Mouse (Mus musculus): ENCODE results near the gene Psmd2. TPM values are rescaled to one million over a fixed set of nuclear protein-coding genes. Genes with fewer than 3 reads are reported as not detected.

Gene Psmd2
- 100 to 1,000 TPM; 288 to 322 TPM for total RNA-seq (2021)
- long read RNA-seq, experiment 1, transcript Psmd2-201 (21 exons, 2,961 nt): major isoform, 328 of 398 reads
- long read RNA-seq, experiment 1, partial matches to known transcripts: 57 of 398 reads
- long read RNA-seq, experiment 1, other reads (novel, unspliced or antisense): 13 of 398 reads
- long read RNA-seq, experiment 2, transcript Psmd2-201 (21 exons, 2,961 nt): major isoform, 95 of 109 reads
- long read RNA-seq, experiment 2, partial matches to known transcripts: 13 of 109 reads
- long read RNA-seq, experiment 2, other reads (novel, unspliced or antisense): 1 of 109 reads

DNA sequence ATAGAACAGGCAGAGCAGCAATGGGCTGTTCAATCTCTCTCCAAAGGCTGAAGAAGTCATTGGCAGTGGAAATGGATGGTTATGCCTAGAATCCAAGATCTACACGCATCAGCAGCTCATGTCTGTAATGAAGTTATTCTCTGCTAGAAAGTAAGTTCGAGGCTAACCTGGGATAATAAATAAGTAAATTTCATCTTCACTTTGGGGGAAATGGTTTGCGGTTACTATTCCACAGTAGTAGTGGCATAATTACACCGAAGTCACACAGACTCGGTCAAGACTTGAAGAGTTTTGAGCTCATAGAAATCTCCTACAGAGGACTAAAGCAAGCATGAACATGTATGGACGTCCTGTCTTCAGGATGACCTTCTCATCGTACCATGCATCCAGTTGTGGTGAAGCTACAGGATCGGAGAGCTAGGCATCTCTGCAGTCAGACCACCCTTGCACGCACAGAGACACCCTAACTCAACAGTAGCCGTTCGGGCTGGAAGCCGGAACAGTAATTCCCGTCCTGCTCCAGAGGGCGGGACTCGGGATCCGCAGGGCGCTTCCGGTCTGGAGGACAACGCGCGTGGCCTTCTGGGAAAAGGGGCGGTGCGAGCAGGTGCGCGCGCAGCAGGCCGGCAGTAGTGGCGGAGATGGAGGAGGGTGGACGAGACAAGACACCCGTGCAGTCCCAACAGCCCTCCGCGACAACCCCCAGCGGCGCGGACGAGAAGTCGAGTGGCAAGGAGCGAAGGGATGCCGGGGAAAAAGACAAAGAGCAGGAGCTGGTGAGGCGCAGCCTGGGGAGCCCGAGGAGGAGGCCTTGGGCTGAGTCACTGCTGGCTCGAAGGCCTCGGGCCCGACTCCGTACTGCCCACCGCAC is at the start of gene Psmd2:
Gene Psmd2, plus strand, starts transcription at position 577 of the 871 bp plus-strand sequence.
- peak; percentile 98 to 99 for DNase-seq

GRCm38 (mm10) chr16:20604705-20605104 is 46.7 kb upstream of the Psmd2 start:
- no peak for DNase-seq

GRCm38 (mm10) chr16:20610501-20611356 is 40.7 kb upstream of the Psmd2 start:
- peak; percentile 77 to 78 for DNase-seq

- DNase-seq: peak; percentile 91 to 94
Measured at GRCm38 (mm10) chr16:20611357-20612227, 39.9 kb upstream of the Psmd2 start, which contains the start of the genes Eef1akmt4, Gm49333 and Alg3. Gene Eef1akmt4 (plus strand): TSS chr16:20611593. Gene Gm49333 (plus strand): TSS chr16:20611610. Gene Alg3 (minus strand): TSS chr16:20611735.

DNA sequence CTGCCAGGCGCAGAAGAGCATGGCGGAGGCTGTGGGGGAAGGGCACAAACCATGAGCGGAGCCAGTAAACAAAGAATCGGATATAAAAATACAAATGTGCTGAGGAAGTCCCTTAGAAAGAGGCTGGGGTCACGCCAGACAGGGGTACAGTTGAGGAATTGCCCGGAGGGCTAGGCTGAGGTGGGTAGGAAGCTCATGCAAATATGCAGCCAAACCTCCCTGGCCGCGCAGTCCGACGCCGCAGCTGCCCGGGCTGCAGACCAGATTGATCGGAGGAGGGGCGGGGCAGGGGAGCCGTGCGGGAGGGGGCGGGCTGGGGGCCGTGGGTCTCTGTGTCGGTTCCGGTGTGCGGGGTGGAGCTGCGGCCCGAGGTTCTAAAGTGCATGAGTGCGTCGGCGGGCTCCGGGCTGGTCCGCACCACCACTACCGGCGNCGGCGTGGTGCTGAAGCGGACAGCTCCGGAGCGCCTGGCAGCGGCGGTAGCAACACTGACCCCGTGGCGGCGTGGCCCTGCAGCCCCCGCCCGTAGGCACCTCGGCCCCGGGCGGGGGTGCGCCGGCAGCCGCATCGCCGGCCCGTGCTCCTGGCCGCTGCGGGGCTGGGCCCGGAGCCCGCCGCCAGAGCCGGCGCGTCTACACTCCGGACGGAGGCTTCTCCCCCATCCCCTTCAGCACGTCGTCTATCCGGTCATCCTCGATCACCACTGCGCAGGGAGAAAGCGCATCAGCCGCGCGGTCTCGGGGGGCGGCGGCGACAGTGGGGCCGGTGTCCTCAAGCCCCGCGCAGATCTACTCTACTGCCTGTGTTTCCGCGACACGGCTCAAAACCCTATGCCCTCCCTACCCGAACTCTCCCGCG is 31.7 kb upstream of the Psmd2 start:
- peak; percentile 51 to 64 for DNase-seq

GRCm38 (mm10) chr16:20620399-20620735 is 31.1 kb upstream of the Psmd2 start:
- no peak for DNase-seq

GRCm38 (mm10) chr16:20620751-20621190 is 30.7 kb upstream of the Psmd2 start:
- no peak for DNase-seq

DNA sequence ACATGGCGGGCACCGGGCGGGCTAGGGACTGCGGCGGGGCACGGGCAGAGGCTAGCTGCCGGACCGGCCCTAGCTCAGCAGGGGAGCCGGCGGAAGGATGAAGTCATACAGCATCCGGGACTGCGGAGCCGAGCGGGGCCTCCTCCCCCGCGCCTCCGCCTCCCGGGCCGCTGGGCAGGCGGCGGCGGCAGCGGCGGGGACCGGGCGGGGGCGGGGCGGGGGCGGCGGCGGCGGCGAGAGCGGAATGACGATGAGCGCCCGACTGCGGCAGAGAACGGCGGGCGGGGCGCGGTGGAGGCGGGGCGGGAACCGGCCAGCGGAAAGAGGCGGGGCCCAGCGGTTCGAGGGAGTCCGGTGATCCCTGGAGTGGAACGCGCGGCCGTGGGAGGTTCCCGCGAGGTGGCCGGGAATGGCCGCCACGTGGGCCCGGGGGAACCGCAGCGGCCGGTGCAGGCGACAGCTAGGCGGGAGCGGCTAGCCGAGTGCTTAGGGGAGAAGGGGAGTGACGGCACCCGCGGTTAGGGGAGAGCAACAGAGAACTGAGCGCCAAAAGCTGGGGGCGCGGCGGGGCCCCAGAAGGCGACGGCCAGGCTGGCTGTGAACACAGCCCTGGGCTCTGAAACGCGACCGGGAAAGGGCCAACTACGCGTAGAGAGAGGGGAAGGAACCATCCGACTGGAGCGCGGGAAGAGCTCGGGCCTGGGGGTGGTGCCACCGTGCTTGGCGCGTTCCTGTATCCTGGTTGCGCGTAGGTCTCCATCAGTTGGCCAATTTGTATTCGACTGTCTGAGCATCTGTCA is 30.1 kb upstream of the Psmd2 start, which contains the start of gene Camk2n2:
Gene Camk2n2, minus strand, starts transcription at position 97 of the 800 bp plus-strand sequence.
- DNase-seq: peak; percentile 88 to 89

- DNase-seq: peak; percentile 91 to 94
Measured at GRCm38 (mm10) chr16:20621991-20622685, 29.3 kb upstream of the Psmd2 start.

DNA sequence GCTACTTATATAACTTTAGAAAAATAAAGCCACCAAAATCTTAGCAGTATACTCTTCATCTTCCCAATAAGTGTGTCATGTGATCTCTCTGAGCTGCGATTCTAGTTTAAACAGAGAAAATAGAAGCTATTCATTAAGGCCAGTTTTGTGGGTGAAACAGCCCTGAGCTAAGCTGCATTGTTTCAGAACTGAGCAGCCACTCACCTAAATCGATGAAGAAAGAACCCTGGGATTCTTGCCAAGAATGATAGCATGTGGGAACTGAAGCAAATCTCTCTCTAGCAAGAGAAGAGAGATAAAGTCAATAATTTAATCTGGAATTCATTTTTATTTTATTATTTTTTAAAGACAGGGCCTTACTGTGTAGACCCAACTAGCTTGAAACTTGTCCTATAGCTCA is 28.2 kb upstream of the Psmd2 start:
- DNase-seq: no peak

DNA sequence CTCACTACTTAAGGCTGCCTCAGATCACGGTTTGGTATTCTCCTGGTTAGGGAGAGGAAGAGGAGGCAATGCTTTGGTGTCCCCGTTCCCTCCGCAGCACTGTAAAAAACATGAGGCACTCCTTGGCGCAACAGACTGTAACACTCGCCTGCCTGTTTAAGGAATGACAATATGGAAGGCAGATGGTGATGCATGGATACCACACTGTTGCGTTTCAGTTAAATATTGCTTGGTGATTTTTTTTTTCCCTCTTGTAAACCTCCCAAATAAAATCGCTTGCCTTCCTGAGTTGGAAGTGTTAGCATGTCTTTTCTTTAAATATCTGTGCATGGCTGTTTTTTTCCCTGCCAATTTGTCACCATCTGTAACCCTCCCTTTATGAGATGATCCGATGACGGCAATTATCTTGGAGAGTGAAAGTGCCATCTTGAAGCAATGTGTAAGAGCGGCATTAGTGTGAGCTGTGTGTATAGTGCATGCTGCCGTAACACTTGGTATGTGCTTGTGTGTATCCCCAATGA is 22.5 kb upstream of the Psmd2 start:
- DNase-seq: no peak

GRCm38 (mm10) chr16:20629731-20630634 is 21.5 kb upstream of the Psmd2 start, which contains the start of gene Ece2:
Gene Ece2 (plus strand): TSS chr16:20629828.
- DNase-seq: peak; percentile 51 to 61

DNA sequence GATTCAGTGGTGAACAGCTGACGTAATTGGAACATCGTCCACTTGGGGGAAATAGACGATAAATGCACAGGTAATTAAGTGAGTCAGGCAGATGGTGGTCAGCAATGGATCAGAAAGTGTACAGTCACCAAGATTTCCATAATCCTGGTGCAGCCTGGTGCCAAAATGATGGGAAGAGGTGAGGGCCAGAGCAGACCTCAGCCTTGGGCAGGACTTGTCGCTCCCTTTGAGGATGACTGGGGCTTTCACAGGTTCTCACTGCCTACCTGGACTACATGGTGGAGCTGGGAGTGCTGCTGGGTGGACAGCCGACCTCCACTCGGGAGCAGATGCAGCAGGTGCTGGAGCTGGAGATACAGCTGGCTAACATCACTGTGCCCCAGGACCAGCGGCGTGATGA is 14.0 kb upstream of the Psmd2 start:
- DNase-seq: no peak

- no peak for DNase-seq
Measured at GRCm38 (mm10) chr16:20638367-20638766, 13.1 kb upstream of the Psmd2 start.

- peak; percentile 82 to 86 for DNase-seq
Measured at GRCm38 (mm10) chr16:20642161-20642560, 9.3 kb upstream of the Psmd2 start.

DNA sequence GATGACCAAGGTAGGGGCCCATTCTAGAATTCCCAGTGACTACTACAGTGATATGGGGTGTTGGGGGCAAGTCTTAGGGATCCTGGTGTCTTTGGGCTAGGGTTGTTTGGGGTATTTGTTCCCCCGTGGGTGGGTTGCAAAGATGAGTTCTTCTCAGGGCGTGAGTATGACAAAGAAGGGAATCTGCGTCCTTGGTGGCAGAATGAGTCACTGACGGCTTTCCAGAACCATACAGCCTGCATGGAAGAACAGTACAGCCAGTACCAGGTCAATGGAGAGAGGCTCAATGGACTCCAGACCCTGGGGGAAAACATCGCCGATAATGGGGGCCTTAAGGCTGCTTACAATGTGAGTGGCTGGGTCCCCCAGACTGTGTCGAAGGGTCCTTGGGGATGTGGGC is 7.5 kb upstream of the Psmd2 start:
- peak; percentile 59 to 61 for DNase-seq

GRCm38 (mm10) chr16:20651947-20652310 is 477 bp downstream of the Psmd2 start:
- DNase-seq: no peak

Data from adrenal gland, postnatal 36 days (tissue).